Mouse (Mus musculus) Patski (cell line): ENCODE measurements around the gene Mpped1. TPM values are rescaled to one million over a fixed set of nuclear protein-coding genes. Genes with fewer than 3 reads are reported as not detected.

Source experiments
- ATAC-seq: fragments of 100-300 bp; one replicate; pipeline ENCODE4 v1.8.0; 2021
- CTCF ChIA-PET: fragments of 350-600 bp; sonication (Branson Sonifier 250); formaldehyde crosslinking; loops from one replicate; lab custom pipeline; 2022; ENCODE audit warnings: inconsistent platforms; lab: Charles Lee
- POLR2A ChIA-PET: fragments of 350-600 bp; sonication (Branson Sonifier 250); formaldehyde crosslinking; loops from one replicate; lab custom pipeline; 2022; ENCODE audit warnings: antibody characterized with exemption, inconsistent platforms; lab: Charles Lee
- DNase-seq: peaks from one replicate; pipeline ENCODE4 v3.0.0-alpha.2; 2011; ENCODE audit warnings: low read depth, low spot score
- H3K27me3 ChIP-seq: fragments of 371-371 bp; one replicate; pipeline ENCODE4 v1.5.1; 2021
- CTCF ChIP-seq: fragments of 100-300 bp; IDR thresholded peaks from one replicate; pipeline ENCODE4 v1.5.1; 2021
- in situ Hi-C: fragments of 300-500 bp; cut with MboI; formaldehyde crosslinking; loops from 3 replicates; pipeline ENCODE4 v1.11.1; 2018; ENCODE audit warnings: low pct_unique_long_range_greater_than_20kb, mixed read lengths
- polyA plus RNA-seq: library from polyadenylated mRNA; unstranded; gene quantifications from one replicate; pipeline ENCODE4 v1.2.3, GENCODE M21; 2021

Gene Mpped1
- polyA plus RNA-seq, 1 experiment from 2014 or later: not detected

DNA sequence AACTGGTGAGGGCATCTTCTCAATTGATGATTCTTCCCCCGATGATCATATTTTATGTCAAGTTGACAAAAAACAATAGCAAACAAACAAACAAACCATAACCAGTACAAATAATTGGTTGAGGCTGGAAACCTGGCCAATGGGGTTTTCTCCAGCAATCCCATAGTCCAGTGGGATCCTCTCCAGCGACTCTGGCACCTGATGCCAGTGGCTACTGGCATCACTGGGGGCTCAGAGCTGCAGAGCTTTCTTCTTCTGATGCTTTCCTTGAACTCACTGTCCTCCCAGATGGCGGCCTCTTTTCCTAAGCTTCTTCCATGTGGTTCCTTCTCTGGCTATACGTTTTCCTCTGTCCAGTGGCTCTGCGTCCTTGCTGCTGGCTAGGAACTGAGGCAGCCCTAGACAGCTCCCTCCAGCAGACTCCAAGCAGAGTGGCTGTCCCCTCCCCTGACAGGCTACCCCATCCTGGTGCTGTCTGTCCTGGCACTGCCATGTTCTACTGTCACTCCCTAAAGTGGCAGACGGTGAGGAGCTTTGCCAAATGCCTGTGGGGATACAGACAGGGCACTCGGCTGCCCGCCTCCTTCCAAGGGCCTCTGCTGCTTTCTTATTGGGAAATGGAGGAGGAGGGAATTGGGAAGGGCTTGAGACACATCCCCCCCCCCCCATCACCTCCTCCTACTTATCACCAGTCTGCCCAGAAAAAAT lies 7.8 kb upstream of the Mpped1 start:
- POLR2A ChIA-PET: interaction anchor here (0.7 kb wide), 1 partner anchor 27 kb away, joined by 4 read pairs; no protein-coding TSS in a partner anchor

DNA sequence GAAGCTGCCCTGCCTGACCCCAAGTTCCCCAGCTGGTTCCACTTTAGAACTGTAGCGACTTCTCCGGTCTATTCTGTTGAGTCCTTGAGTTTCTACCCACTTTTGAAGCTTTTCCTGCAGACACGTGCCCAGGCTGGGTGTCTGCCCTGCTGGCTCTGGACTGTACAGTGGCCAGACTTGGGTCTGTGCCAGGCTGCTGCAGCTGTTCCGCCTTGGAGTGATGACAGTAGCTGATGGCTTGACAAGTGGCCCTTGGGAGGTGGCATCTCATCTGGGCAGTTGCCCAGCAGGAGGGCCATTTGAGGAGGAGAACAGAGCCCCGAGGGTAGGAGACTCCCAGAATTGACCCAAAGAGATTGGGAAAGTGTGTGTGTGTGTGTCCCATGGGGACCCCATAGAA lies 6.8 kb upstream of the Mpped1 start:
- ATAC-seq (no peak), DNase-seq (no peak)
- POLR2A ChIA-PET: interaction anchor here (0.7 kb wide), 1 partner anchor 26 kb away, joined by 4 read pairs; no protein-coding TSS in a partner anchor
- no peak for TF ChIP-seq CTCF
- in situ Hi-C loops: loop anchor here (25.0 kb wide), 1 partner anchor 385 kb away; no protein-coding TSS in a partner anchor
- peaks cover 58% of the 10 kb centered on the region for H3K27me3 ChIP-seq
- CTCF ChIA-PET: no interaction called here

More for the DNA sequence above, 7.8 kb upstream of the Mpped1 start:
- ATAC-seq (no peak), DNase-seq (no peak)
- in situ Hi-C loops: loop anchor here (25.0 kb wide), 1 partner anchor 384 kb away; no protein-coding TSS in a partner anchor
- no peak for TF ChIP-seq CTCF
- peaks cover 56% of the 10 kb centered on the region for H3K27me3 ChIP-seq
- CTCF ChIA-PET: no interaction called here

DNA sequence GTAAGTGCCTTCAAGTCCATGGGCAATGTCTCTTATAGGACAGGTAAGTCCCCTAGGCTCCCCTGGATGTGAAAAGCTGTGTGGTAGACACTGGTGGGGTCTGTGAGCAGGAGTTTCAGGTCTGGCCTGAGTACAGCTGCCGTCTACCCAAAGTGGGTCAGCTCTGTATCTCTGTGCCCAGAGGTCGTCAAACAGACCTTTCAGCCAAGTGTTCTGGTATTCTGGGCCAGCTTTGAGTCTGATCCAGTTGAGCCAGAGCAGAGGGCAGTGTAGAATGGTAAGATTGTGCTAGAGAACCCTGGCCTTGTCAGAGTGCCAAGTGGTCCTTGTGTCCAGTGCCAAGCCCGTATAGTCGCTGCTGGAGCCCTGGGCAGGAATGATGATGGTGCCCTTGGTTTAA lies 6.3 kb upstream of the Mpped1 start:
- in situ Hi-C loops: loop anchor here (25.0 kb wide), 1 partner anchor 386 kb away; no protein-coding TSS in a partner anchor
- ChIA-PET CTCF (no interaction called here), POLR2A (no interaction called here)
- ATAC-seq: no peak
- TF ChIP-seq CTCF: no peak
- DNase-seq: no peak
- H3K27me3 ChIP-seq: peaks cover 55% of the 10 kb centered on the region

DNA sequence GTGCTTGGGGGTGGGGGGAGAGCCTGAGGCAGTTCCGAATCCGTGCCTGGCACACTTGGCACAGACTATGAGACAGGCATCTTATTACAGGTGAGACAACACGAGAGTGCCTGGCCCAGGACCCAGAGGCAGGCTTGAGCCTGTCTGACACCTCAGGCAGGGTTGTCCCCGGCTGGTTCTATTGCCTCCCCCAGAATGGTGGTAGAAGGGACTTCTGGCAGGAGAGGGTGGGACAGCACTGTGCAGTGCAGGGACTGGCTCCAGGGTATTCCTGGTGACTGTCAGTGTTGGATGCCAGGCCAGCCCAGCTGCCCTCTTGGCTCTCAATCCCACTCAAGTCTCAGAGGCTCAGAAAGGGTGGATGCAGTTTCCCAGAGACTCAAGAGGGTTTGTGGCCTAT lies 4.3 kb upstream of the Mpped1 start:
- ATAC-seq (no peak), DNase-seq (no peak)
- in situ Hi-C loops: loop anchor here (25.0 kb wide), 1 partner anchor 388 kb away; no protein-coding TSS in a partner anchor
- ChIA-PET CTCF (no interaction called here), POLR2A (no interaction called here)
- peaks cover 55% of the 10 kb centered on the region for H3K27me3 ChIP-seq
- no peak for TF ChIP-seq CTCF

DNA sequence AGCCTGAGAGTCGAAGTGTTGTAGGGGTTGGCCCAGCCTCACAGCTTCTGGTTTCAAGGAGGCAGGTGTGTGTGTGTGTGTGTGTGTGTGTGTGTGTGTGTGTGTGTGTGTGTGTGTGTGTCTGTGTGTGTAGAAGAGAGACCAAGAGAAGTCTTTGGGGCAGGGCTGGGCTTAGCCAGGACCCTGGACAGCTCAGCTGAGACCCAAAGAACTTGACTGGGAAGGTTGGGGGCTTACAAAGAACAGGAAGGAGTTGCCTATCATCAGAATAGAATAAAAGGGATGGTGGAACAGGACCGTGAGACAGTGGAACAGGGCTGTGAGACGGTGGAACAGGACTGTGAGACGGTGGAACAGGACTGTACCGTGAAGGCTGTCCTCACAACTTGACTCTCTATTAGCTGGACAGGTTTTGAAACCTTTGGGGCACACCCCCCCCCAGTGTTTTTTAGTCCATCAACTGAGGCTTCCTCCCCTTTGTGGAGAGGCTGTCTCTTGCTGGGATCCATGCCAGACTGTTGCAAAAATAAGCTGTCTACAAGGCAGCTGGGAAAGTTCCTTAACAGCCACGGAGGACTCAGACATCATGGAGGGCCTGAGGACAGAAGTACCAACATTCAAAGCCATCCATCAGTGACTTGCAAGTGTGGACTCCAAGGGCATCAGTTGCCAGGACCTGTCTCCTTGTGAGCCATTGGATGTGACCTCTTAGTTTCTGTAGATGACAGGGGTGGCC lies 2.8 kb upstream of the Mpped1 start:
- in situ Hi-C loops: no loop called here
- DNase-seq (no peak), ATAC-seq (no peak)
- TF ChIP-seq CTCF: no peak
- peaks cover 51% of the 10 kb centered on the region for H3K27me3 ChIP-seq
- ChIA-PET POLR2A (no interaction called here), CTCF (no interaction called here)

DNA sequence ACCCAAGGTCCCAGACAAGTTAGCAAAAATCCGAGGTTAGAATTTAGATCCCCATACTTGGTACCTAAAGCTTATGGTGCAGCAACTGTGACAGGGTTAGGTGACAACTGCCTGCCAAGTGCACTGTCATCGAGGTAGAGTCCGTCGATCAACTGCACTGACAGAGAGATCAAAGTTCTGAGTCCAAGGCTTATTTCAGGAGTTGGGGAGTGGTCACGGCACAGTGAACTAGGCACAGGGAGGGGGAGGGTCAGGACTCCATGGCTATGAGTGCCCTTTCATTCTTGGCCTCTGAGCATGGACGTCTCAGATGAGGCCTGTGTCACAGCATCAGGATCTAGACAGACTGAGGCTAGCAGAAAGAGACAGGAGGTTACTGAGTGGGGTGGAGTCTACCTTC lies 1.8 kb upstream of the Mpped1 start:
- in situ Hi-C loops: no loop called here
- DNase-seq: no peak
- ATAC-seq: no peak
- peaks cover 44% of the 10 kb centered on the region for H3K27me3 ChIP-seq
- no peak for TF ChIP-seq CTCF
- POLR2A ChIA-PET: no interaction called here
- CTCF ChIA-PET: no interaction called here

DNA sequence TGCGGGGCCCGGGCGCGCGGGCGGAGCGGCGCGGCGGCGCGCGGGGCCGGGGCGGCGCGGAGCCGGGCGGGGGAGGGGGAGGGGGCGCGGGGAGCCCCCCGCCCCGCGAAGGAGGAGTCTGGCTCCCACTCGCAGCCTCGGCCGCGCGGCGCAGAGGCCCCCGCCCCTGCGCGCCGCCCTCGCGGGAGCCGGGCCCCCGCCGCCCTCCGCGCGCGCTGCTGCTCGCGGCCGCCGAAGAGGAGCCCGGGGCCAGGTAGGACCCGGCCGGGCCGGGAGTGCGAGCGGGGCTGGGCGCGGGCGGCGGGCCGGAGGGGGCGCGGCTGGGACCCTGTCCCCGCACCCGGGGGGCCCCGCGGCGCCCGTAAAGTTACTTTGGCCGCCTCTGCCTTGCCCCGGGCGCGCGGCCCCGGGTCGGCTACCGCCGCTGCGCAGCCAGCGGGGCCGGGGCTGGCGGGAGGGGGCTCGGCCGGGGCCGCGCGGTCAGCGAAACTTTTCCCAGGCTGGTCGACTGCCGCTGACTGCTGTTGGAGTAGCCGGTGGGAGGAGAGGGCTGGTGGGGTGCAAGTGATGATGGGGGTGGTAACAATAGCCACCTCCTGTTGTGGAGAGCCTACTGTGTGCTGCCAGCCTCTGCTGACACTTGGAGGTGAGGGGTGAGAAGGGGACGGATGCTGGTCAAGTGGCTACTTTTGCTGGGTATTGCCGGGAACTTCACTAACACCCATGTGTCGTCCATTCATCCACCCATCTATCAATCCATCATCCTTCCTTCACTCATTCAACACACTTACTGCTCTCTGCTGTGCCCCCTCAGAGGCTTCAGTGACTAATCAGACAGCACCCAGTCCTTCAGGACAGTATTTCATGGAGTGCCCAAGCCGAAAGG lies 831 bp downstream of the Mpped1 start:
- ChIA-PET POLR2A (no interaction called here), CTCF (no interaction called here)
- DNase-seq (no peak), ATAC-seq (no peak)
- in situ Hi-C loops: no loop called here
- no peak for TF ChIP-seq CTCF
- peaks cover 52% of the 10 kb centered on the region for H3K27me3 ChIP-seq

DNA sequence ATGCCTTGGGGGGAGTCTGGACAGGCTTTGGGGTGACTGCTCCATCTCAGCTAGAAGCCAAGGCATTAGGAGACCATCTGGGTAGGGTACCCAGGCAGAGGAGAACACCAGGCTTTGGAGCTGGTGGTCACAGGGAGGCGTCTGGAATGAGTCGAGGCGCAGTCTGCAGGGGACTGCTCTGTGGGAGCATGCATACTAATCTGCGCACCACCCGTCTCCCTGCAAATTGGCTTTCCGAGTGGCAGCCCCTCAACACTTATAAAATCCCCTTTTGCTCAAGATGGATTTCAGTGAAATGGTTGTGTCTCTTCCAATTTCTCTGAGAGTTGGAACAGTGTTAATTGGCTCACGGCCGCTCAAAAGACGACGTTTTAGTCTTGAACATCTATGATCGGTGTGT lies 2.0 kb downstream of the Mpped1 start:
- CTCF ChIA-PET: no interaction called here

DNA sequence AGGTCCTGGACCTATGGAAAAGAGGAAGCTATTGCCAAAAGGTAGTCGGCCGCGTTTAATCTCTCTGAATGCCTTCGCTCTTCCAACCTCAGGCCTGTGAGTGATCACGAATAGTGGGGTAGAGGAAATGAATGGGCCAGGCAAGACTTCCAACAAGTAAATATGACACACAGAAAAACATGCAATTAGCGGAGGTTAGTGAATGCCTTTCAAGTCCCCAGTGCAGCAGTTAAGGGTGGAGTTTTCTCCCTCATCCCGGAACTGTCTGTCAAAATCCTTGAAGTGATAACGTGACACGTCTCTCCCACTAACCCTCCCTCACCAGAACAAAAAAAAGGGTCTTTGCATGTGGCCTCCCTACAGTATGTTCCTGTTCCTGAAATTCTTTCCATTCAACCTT lies 3.0 kb downstream of the Mpped1 start:
- ATAC-seq (no peak), DNase-seq (no peak)
- CTCF ChIA-PET: no interaction called here
- POLR2A ChIA-PET: no interaction called here
- TF ChIP-seq CTCF: no peak
- peaks cover 56% of the 10 kb centered on the region for H3K27me3 ChIP-seq
- in situ Hi-C loops: no loop called here

More for the DNA sequence above, 2.0 kb downstream of the Mpped1 start:
- H3K27me3 ChIP-seq: peaks cover 61% of the 10 kb centered on the region
- no peak for TF ChIP-seq CTCF
- in situ Hi-C loops: no loop called here
- DNase-seq (no peak), ATAC-seq (no peak)
- POLR2A ChIA-PET: no interaction called here

DNA sequence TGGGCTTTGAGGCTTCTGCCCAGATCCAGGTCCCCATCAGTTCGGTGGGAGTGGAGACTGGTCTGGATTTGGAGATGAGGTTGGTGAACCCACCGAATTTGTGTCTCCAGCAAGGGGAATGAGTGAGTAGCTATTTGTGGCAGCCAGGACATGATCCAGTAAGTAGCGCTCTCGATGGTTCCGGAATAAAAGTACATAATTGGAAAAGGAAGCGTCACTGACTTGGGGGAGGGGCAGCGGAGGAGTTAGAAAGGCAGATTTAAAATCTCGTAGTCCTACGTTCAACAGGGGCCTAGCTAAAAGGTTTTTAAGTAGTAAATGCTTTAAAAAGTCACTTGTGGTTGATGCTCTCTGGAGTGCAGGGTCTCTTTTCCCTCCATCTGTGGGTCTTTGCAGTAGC lies 5.5 kb downstream of the Mpped1 start:
- ChIA-PET POLR2A (no interaction called here), CTCF (no interaction called here)
- in situ Hi-C loops: no loop called here
- ATAC-seq: no peak
- H3K27me3 ChIP-seq: peaks cover 51% of the 10 kb centered on the region
- no peak for DNase-seq
- no peak for TF ChIP-seq CTCF
